Mouse (Mus musculus) urinary bladder, postnatal 25 days (tissue): Measurements from ENCODE around the gene Il9r.
A peak's percentile ranks its signal among the peaks of the same experiment; 100 is the strongest.

Experiments
- DNase-seq: peaks from one replicate; pipeline ENCODE4 v3.0.0; 2022; ENCODE audit warnings: low spot score

Gene Il9r

DNA sequence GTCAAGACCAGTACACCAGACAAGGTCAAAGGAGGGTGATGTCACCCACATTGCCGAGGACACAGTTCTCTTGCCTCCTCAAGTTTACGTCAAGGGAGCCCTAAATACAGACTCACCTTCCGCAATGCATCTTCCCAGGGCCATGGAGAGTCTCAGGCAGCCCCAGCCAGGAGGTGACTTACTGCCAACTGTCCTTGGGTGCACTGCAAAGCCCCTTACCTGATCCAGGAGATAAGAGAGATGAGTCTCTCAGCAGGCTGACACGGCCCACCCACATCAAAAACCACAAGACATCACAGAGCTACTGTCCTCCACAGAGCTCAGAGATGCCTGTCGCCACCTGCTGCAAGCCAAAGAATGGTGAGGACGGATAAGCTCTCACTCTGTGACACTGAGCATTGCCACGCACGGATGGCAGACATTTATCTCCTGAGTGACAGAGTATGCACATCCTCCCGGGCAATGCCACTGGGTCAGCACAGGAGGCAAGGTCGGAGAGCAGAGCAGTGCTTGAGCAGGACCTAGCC is at the start of gene Il9r:
Il9r (minus strand) TSS at position 205 of the 527 bp plus-strand sequence.
- no peak for DNase-seq

DNA sequence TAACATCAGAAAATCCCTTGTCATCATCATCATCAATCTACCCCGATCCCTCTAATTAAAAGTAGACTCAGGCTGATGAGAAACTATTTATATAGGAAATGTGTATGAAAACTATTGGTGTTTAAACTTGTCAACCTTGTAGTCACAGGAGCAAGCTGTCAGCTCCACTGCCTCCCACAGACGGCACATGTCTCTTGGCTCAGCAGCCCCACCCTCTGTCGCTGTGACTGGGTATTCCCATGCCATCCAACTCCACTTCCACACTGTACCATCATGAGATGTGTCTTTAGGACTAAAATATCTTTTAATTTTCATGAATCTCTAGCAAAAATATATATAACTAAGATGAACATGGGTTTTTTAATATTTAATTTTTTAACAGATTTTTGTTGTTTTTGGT is 48.3 kb upstream of the Il9r start:
- no peak for DNase-seq

DNA sequence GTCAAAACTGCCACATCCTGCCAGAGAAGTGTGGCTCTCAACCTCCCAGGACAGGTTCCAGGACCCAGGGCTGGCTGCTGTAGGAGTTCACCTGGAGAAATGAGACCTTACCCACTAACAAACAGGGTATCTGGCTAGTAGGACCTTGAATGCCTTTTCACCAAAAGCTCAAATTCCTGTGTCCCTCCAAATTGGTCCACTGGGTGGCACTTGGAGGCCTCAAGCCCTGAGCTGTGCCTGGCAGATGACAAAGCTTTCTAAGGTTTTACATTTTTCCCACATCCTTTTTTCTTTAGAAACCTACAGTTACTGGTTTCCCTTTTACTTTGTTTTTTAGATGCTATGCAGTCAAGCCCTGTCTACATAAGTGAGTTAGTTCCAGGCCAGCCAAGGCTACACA is 47.0 kb upstream of the Il9r start:
- DNase-seq = no peak

DNA sequence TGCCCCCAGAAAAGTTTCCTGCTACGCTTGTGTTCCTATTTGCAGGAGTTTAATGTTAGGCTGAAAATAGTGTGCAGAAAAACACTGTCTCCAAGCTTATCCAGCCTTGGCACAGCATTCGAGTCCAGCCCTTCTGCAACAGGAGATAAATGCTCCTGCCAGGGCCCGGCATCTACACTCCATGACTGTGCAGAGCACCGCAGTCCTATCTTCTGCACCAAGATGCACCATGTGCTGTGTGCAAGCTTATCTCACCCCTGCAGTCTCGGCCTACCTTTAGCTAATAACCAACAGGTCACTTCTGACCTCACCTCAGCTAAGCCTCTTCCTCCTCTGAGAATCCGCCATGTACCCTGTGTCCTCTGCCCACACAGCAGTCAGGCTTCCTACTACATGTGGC is 45.5 kb upstream of the Il9r start:
- DNase-seq = no peak

DNA sequence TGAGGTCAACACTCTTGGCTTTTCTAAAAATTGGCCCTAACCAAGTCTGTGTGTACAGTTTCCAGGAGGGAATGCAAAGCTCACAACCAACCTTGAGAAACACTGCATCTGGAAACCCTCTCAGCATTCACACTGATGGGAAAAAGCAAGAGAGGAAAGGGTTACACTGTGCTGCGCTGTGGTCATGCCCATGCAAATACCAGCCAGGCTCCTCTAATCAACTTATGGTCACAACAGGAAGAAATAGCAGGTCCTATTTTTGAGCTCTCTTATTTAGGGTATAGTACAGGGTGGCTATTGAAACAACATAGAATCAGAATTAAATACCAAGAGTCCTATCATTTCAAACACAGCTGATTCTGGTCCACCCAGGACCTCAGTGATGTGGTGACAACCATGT is 44.5 kb upstream of the Il9r start:
- DNase-seq = no peak

DNA sequence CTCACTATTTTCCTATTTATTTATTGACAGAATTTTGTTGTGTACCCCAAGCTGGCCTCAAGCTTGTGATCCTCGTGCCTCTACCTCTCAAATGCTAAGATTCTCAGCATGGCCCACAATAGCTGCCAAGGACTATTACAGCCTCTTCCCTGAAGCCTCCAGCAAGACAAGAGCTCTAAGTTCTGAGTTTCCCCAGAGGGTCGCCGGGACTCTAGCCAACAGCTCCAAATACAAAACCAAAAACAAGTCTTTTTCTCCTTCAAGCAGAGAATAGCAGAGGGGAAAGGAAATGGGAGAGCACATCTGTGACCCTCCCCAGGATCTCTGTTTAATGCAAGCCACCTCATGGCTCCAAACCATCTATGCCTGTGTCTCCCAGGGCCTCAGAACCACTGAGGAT is 44.0 kb upstream of the Il9r start:
- no peak for DNase-seq

DNA sequence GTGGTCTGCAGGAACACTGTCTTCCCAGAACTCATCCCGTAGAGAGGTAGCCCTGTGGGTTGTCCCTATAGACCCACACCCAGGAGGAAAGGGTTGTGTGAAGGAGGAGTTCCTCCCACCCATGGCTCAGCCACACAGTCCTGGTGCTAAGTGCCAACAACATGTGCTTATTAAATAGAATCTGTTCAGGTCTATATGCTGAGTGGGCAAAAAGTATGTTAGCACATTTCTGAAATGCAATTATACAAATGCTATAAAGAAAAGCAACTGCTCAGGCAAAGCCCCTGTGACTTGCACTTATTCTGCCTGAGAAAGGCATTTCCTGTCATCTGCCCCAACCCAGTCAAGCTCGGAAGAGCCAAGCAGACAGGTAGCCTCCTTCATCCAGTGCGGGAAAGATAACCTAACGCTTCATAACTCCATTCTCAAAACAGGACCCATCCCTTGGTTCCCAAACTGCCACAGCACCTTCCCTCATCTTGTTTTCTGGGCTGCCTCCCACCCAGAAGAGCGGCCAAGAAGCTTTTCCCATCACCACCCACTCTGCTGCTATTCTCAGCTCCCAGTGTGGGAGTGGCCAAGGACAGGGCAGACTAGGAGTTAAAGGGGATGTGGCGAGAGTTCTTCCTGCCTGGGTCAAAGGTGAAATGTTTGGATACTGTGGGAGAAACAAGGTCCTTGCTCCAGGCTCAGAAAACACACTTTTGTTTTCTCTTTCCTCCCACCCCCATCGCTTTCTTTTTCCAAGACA is 43.3 kb upstream of the Il9r start:
- DNase-seq = no peak

DNA sequence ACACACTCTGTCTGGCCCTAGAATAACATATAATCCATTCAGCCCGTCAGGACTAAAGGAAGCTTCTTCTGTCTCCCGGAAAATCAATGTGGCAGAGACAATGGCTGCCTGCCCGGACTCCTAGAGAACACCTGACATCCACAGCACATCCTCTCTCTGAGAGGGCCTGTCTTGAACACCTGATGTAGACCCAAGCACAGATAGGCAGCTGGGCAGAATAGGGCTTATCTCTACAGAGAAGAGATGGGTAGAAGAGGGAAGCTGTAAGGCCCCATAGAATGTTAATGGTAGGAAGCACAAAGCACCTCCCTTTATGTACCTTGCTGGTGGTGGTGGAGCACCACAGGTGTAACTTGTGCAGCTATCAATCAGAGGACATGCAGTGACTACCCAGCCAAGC is 42.1 kb upstream of the Il9r start:
- DNase-seq = no peak

DNA sequence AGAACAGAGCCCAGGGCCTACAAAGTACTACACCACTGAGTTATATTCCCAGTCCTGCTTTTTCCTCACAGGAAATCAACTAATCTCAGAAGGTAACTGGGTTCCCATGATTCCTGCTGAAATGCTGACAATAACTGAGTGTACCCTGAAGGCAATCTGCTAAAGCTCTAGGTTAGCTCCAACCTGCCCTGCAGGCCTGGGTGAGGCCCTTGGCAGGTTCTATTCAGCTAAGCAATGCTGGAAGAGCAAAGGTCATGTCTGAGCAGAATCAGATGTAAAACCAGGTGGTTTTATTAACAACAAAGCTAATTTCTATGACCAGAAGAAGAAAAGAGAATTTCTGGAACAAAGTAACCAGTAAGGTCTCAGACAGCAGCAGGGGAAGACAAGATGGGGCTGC is 41.3 kb upstream of the Il9r start:
- DNase-seq = no peak

DNA sequence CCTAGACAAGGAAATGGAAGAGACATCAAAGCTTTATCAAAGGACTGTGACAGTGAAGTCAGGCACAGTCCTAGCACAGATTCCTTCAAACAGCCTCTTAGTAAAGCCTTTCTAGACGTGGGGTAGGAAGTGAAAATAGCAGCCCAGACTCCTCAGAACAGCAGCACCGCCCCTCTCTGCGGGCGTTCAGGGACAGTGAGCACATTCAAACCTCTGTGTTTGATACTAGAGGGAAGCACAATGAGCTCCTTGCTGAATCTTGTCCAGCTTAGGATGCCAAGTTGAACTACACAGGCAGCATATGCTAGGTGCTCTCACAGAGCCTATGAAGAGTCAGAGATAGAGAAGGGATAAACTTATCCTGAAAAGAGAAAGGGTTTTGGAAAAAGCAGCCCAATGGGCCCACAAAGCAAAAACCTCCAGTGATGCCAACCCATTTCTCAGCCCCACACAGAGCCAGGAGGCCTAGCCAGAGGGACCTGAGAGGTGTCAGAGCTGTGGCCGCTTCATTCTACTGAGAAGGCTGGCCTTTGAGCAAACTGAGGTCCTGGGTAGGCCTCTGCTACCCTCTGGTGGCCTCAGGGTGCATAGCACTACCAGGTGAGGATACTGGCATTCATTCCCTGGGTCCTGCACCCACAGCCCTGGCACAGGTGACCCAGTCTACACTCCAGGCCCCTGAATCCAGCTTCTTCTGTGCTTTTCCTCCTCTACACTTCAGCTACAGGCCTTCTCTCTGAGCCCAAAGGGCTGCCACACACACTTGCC is 38.2 kb upstream of the Il9r start:
- peak; percentile 63 for DNase-seq

DNA sequence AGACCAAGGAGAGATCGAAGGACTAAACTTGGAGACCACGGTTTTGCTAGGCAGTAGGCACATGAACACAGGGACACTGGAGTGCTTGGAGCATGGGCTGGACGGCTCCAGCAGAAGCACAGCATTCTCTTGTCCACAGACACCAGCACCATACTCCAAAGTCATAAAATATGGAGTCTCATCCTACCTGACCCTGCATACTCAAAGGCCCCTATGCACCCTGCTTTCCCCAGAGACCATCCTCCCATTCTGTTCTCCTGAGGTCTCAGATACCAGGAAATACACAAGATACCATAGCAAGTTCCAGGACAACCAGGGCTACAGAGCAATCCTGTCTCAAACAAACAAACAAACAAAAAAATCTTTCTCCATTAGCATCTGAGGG is 37.3 kb upstream of the Il9r start:
- DNase-seq = no peak

DNA sequence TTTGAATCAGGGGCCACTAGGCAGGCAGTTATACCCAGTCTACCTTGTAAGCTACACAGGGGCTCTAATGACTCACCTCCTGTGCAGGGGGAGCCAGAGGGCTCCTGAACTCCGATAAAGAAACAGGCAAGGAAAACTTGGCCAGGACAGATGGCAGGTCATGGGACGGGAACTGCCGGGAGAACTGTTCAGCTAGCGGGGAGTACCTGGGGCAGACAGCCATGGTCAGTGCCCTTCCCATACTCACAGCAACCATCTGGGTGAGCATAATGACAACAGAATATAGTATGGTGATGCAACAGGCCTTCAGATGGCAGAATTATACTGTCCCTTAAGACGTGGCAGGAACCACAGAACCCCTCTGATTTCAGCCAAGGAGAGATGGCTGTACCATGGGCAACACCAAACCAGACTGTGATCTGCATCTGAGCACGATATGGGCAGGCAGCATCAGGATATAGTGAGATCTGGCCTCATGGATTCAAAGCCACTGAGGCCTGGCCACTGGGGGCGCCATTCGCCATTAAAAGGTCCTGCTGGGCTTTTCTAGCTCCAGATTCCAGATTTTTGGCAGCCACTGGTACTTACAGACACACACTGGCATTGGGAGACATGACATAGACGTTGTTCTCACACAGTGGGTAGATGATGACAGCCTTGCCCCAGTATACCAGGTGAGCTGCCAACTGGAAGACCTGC is 36.8 kb upstream of the Il9r start:
- peak; percentile 45 for DNase-seq

DNA sequence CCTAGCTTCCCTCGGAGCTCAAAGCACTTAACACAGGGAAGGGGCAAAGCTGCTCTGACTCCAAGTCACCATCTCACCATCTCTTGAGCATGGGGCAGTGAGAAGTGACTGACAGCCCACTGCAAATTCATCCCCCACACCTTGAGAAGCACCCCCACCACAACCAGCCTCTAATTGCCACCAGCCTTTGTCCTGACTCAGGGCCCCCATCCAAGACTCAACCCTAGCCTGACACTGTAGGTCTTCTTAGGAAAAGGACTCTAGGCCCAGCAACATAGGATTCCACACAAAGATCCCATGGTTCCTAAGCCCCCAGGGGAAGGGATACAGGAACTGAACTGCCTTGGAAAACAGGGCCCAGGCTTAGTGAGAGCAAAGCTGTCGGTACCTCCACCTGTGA is 36.1 kb upstream of the Il9r start:
- DNase-seq = no peak

DNA sequence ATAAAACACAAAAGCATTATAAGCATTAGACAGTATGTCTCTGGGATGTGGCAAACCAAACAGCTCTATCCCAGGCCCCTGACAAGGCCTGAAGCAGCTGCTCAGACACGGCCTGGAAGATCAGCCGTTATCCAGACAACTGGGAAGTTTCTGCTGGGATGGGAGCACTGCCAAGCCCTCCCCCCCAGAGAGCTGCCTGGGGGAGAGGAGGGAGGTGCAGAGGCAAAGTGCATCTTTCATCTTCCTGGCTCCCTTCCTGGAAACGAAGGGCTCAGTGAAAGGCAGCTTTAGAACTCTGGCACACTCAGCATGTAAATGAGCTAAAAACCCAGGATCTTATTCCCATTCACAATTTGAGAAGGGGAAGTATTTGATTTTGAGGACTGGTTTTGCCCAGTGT is 35.6 kb upstream of the Il9r start:
- DNase-seq = no peak

DNA sequence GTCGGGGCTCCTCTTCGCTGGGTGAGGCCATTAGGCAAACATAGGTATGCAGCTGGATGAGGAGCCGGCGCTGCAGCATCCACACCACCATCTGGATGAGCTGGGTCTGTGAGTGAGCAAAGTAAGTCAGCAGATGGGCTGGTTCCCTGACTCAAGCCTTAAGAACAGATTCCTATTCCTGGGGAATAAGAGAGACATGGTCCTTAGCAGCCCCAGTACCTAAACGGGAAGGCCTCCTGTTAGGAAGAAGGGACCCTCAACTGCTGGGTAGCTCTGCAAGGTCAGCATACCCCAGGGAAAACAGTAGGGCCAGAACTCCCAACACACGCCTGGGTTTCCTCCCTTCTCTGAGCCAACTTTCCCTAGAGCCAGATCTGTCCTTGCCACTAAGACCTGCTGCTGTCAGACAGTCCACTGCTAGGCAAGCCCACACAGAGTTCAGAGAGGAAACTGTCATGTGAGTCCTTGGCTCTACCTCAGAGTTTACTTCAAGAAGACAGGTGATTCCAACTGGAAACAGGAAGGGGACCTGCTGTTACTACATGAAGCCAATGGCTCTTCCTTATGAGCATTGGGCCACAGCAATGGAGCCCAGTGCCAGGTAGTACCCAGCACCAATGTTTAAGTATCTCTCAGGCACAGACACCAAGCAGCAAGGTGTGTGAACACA is 34.9 kb upstream of the Il9r start:
- DNase-seq = no peak

DNA sequence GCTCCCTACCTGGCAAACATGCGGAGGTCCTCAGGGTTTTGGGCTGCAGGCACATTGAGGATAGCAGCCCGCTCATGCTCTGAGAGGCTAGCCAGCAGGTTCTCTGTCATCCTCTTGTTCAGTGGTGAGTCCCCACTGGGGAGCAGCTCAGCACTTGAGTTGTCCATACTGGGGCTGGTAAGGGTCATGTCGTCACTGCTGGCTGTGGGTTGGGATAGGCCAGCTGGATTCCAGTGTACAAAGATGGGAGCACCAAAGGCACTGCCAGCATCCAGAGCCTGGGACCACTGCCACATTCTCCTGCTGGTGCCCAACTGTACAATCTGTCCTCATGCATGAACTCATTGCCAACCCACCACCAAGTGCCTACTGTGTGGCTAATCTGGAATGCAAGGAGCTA is 33.8 kb upstream of the Il9r start:
- DNase-seq = no peak

DNA sequence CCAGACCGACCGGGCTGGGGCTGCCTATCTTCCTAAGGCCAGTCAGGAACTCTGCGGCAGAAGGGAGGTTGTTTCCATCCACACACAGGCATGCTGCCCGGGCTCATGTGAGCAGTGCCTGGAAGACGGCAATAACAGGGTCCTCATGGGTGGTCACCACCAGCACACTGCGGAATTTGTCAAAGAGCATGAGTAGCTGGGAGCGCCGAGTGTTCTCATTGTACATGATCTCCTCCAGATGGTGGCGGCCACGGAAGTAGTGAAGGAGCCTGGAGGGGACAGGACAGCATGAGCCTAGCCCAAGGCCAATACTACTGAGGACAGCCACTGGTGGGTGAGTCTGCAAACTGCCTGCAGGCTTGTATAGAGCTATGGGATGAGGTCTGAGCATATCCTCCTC is 32.8 kb upstream of the Il9r start:
- no peak for DNase-seq

DNA sequence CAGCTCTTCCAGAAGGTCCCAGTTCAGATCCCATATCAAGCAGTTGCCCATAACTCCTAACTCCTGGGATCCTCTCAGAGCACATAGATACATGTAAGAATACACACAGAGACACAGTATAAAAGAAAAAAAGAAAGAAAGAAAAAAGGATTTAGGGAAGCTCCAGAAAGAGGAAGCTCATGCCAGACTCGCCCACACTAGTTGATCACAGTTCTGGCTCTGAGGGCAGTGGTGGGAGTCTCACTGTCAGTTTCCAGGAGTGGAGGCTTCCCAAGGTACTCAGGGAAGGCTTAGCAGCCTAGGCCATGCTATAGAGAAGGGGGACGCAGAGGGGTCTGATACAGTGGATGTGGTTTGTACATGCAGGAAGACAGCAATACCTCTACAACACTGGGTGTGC is 31.0 kb upstream of the Il9r start:
- no peak for DNase-seq

DNA sequence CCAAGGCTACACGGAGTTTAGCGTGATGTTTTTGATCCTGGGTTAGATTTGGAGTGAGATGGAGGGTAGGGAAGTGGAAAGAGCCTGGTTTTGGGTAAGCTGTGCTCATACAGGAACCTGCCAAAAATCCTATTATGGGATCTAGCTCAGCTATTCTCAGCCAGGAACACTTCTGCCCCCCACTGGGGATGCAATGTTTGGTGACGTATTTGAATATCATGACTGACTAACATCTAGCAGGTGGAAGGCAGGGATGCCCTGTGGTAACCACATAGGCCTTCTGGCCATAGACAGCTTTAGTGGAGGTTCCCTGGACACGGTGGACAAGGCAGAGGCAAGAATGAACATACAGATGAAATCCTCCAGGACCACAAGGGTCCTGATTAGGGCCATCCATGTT is 30.1 kb upstream of the Il9r start:
- DNase-seq = no peak

DNA sequence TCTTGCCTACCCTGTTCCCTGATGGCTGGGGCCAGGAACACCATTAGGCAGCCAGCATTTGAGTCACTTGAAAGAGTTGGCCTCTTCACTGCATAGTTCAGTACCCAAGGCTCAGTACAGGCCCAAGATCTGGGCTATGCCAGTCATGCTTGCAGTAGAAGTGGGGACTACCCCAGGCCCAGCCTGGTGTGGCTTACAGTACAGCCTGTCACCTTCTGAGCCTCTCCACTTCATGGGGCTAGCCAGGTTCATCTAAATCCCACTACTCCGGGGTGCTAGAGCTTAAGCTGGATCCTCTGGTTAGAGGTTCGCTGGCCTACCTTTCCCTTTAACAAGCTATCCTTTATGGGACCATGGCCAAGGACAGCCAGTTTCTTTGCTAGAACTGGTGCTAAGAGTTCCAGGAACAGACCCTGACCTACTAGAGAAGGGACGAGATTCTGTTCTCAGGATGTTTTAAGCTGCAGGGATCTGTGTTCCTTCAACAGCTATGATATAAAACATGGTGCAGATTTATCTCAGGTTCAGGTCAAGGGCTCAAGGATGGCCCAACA is 28.3 kb upstream of the Il9r start:
- no peak for DNase-seq

DNA sequence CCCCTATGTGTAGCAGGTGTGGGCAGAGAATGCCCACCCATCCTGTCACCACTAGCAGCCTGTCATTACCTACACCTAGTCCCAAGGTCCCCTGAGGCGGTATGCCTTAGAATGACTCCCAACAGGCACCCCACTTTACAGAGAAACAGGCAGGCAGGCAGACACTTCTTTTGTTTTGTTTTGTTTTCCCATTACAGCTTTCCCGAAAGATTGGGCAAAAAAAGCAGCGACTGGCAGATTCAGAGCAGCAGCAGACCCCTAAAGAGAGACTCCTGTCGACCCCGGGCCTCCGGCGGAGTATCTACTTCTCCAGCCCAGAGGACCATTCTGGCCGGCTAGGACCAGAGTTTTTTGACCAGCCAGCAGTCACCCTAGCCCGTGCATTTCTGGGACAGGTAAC is 27.5 kb upstream of the Il9r start:
- no peak for DNase-seq

DNA sequence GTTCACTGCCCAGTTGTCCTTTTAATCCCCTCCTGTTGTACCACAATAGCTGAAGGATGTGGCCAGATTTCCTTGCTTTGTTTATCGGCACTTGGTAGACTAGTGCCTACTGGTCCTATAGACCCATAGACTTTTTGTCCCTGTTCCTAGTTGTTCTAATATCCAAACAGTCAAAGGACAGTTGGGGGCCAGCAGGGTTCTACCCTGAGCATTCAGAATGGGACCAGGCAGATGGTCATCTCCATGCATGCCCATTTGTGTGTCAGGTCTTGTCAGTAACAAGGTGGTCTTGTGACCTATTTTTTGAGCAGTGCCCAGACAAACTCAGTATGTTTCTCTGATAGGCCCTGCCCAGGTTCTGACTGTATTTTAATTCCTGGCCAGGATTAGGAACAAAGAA is 27.0 kb upstream of the Il9r start:
- DNase-seq = no peak
